In the genomic region with DNA sequence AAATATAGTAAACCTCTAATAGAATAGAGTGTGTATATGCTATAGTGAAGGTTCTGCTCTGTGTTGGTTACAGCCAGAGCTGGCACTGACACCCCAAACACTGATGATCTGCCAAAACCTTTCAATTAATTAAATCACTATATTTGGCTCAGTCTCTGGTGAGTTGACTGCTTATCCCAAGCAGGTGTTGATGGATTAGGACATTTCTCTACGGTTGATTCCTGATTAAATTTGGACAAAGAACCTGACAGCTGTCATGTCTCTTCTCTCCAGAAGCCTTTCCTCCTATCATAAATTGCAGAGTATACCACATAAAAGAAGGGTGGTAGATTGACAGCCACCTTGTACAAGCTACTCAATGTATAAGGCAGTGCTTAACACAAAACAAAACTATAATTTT, we compare ENCODE assay signal across 22 mouse cellular contexts.
DNase-seq lines count a peak whose midpoint lies in the region; ATAC-seq and TF ChIP-seq lines count a peak whose summit lies in the region.
"Had no signal": no experiment of that assay in that cellular context is flagged by ENCODE, and none has a peak within 500 bp of the region (broad histone marks: within the 10 kb centered on the region; RNA-seq: fewer than 3 reads in every experiment).

No protein-coding gene starts in this region.

- H3K27ac ChIP-seq in embryonic facial prominence, embryonic 14.5 days (replicated peaks; ENCODE audit: low read depth, low read length): no peak overlapping the region
- no peak overlapping the region for H3K27ac ChIP-seq in embryonic facial prominence, embryonic 10.5 days (replicated peaks)
- no peak overlapping the region for H3K27ac ChIP-seq in hindbrain, embryonic 15.5 days (replicated peaks)
- no peak overlapping the region for H3K27ac ChIP-seq in hindbrain, embryonic 12.5 days
- no peak overlapping the region for H3K27ac ChIP-seq in neural tube, embryonic 14.5 days (ENCODE audit: low read depth, low read length)
- H3K27ac ChIP-seq in neural tube, embryonic 15.5 days (replicated peaks): no peak overlapping the region
- no peak overlapping the region for H3K27ac ChIP-seq in midbrain, postnatal 0 days (ENCODE audit: low read depth, low read length)
- H3K27ac ChIP-seq: embryonic facial prominence, embryonic 15.5 days; heart, embryonic 13.5 days; liver, embryonic 13.5 days had no signal

- no peaks in the 10 kb centered on the region for H3K36me3 ChIP-seq in embryonic facial prominence, embryonic 14.5 days (ENCODE audit: control insufficient read depth, insufficient read depth, low read length)
- H3K36me3 ChIP-seq in embryonic facial prominence, embryonic 10.5 days (replicated peaks): no peaks in the 10 kb centered on the region
- no peaks in the 10 kb centered on the region for H3K36me3 ChIP-seq in hindbrain, embryonic 15.5 days
- H3K36me3 ChIP-seq in hindbrain, embryonic 12.5 days: no peaks in the 10 kb centered on the region
- H3K36me3 ChIP-seq in neural tube, embryonic 14.5 days (ENCODE audit: control insufficient read depth, insufficient read depth, low read length): no peaks in the 10 kb centered on the region
- H3K36me3 ChIP-seq in neural tube, embryonic 15.5 days: no peaks in the 10 kb centered on the region
- H3K36me3 ChIP-seq in midbrain, postnatal 0 days (ENCODE audit: insufficient read depth, low read length): no peaks in the 10 kb centered on the region
- H3K36me3 ChIP-seq: embryonic facial prominence, embryonic 15.5 days; heart, embryonic 13.5 days; liver, embryonic 13.5 days had no signal

- WGBS in embryonic facial prominence, embryonic 14.5 days: 64% methylated on average over 1 of the region's 1 CpGs
- WGBS in embryonic facial prominence, embryonic 10.5 days: 86% methylated on average over 1 of the region's 1 CpGs
- 43% methylated on average over 1 of the region's 1 CpGs for WGBS in hindbrain, embryonic 15.5 days
- 54% methylated on average over 1 of the region's 1 CpGs for WGBS in hindbrain, embryonic 12.5 days
- WGBS in neural tube, embryonic 14.5 days: 48% methylated on average over 1 of the region's 1 CpGs
- 55% methylated on average over 1 of the region's 1 CpGs for WGBS in neural tube, embryonic 15.5 days
- 40% methylated on average over 1 of the region's 1 CpGs for WGBS in midbrain, postnatal 0 days

- ATAC-seq in embryonic facial prominence, embryonic 14.5 days (ENCODE audit: low read depth): no peak
- ATAC-seq in hindbrain, embryonic 15.5 days (ENCODE audit: low FRiP score, low read depth): peak; percentile 68
- no peak for ATAC-seq in hindbrain, embryonic 12.5 days (ENCODE audit: low FRiP score)
- peak; percentile 51; the same call in 1 of the 2 replicates for ATAC-seq in neural tube, embryonic 14.5 days (ENCODE audit: low read depth)
- no peak for ATAC-seq in neural tube, embryonic 15.5 days (ENCODE audit: low FRiP score)
- no peak; the same call in 1 of the 2 replicates for ATAC-seq in midbrain, postnatal 0 days (ENCODE audit: low FRiP score)
- ATAC-seq: CD4-positive, CD25-positive, alpha-beta regulatory T cell, adult 4 months had no signal

- H3K4me1 ChIP-seq in embryonic facial prominence, embryonic 14.5 days (ENCODE audit: control insufficient read depth, insufficient read depth, low read length): no peaks in the 10 kb centered on the region
- no peaks in the 10 kb centered on the region for H3K4me1 ChIP-seq in embryonic facial prominence, embryonic 10.5 days
- no peaks in the 10 kb centered on the region for H3K4me1 ChIP-seq in hindbrain, embryonic 15.5 days (replicated peaks)
- no peaks in the 10 kb centered on the region for H3K4me1 ChIP-seq in hindbrain, embryonic 12.5 days
- H3K4me1 ChIP-seq in neural tube, embryonic 14.5 days (ENCODE audit: control insufficient read depth, insufficient read depth, low read length): no peaks in the 10 kb centered on the region
- no peaks in the 10 kb centered on the region for H3K4me1 ChIP-seq in neural tube, embryonic 15.5 days
- H3K4me1 ChIP-seq in midbrain, postnatal 0 days (ENCODE audit: insufficient read depth, low read length): no peaks in the 10 kb centered on the region
- H3K4me1 ChIP-seq: embryonic facial prominence, embryonic 15.5 days; heart, embryonic 13.5 days; liver, embryonic 13.5 days had no signal

- H3K27me3 ChIP-seq in embryonic facial prominence, embryonic 14.5 days (replicated peaks; ENCODE audit: control insufficient read depth, insufficient read depth, low read length): no peaks in the 10 kb centered on the region
- no peaks in the 10 kb centered on the region for H3K27me3 ChIP-seq in embryonic facial prominence, embryonic 10.5 days (replicated peaks; ENCODE audit: low read depth, poor library complexity, severe bottlenecking)
- no peaks in the 10 kb centered on the region for H3K27me3 ChIP-seq in hindbrain, embryonic 15.5 days
- no peaks in the 10 kb centered on the region for H3K27me3 ChIP-seq in hindbrain, embryonic 12.5 days
- H3K27me3 ChIP-seq in neural tube, embryonic 14.5 days (ENCODE audit: control insufficient read depth, insufficient read depth, low read length): no peaks in the 10 kb centered on the region
- H3K27me3 ChIP-seq in neural tube, embryonic 15.5 days (replicated peaks): no peaks in the 10 kb centered on the region
- no peaks in the 10 kb centered on the region for H3K27me3 ChIP-seq in midbrain, postnatal 0 days (ENCODE audit: insufficient read depth, low read length)
- H3K27me3 ChIP-seq: embryonic facial prominence, embryonic 15.5 days; heart, embryonic 13.5 days; liver, embryonic 13.5 days had no signal

- no peak for TF ChIP-seq CTCF in midbrain, postnatal 0 days (IDR thresholded peaks at IDR 0.05)

- H3K9ac ChIP-seq in embryonic facial prominence, embryonic 14.5 days (ENCODE audit: low read depth, low read length): no peak overlapping the region
- no peak overlapping the region for H3K9ac ChIP-seq in hindbrain, embryonic 15.5 days
- H3K9ac ChIP-seq in hindbrain, embryonic 12.5 days: no peak overlapping the region
- no peak overlapping the region for H3K9ac ChIP-seq in neural tube, embryonic 14.5 days (replicated peaks; ENCODE audit: low read depth, low read length)
- H3K9ac ChIP-seq in neural tube, embryonic 15.5 days (replicated peaks): no peak overlapping the region
- H3K9ac ChIP-seq in midbrain, postnatal 0 days (replicated peaks; ENCODE audit: low read length, poor library complexity, severe bottlenecking): no peak overlapping the region
- H3K9ac ChIP-seq: embryonic facial prominence, embryonic 15.5 days; heart, embryonic 13.5 days; liver, embryonic 13.5 days had no signal

- H3K9me3 ChIP-seq in embryonic facial prominence, embryonic 14.5 days (ENCODE audit: control insufficient read depth, low read length): no peaks in the 10 kb centered on the region
- no peaks in the 10 kb centered on the region for H3K9me3 ChIP-seq in embryonic facial prominence, embryonic 10.5 days
- no peaks in the 10 kb centered on the region for H3K9me3 ChIP-seq in hindbrain, embryonic 15.5 days
- H3K9me3 ChIP-seq in hindbrain, embryonic 12.5 days (replicated peaks): no peaks in the 10 kb centered on the region
- no peaks in the 10 kb centered on the region; the same call in 1 of the 2 replicates for H3K9me3 ChIP-seq in neural tube, embryonic 14.5 days (ENCODE audit: control insufficient read depth, low read length)
- H3K9me3 ChIP-seq in neural tube, embryonic 15.5 days (replicated peaks): no peaks in the 10 kb centered on the region
- H3K9me3 ChIP-seq in midbrain, postnatal 0 days (ENCODE audit: low read length): no peaks in the 10 kb centered on the region
- H3K9me3 ChIP-seq: embryonic facial prominence, embryonic 15.5 days; liver, embryonic 13.5 days had no signal

- no peak overlapping the region for H3K4me3 ChIP-seq in embryonic facial prominence, embryonic 14.5 days (ENCODE audit: low read depth, low read length)
- H3K4me3 ChIP-seq in embryonic facial prominence, embryonic 10.5 days: no peak overlapping the region
- H3K4me3 ChIP-seq in hindbrain, embryonic 15.5 days: no peak overlapping the region
- H3K4me3 ChIP-seq in hindbrain, embryonic 12.5 days: no peak overlapping the region
- no peak overlapping the region for H3K4me3 ChIP-seq in neural tube, embryonic 14.5 days (ENCODE audit: low read depth, low read length)
- no peak overlapping the region for H3K4me3 ChIP-seq in neural tube, embryonic 15.5 days (replicated peaks)
- H3K4me3 ChIP-seq in midbrain, postnatal 0 days (ENCODE audit: low read depth, low read length): no peak overlapping the region
- H3K4me3 ChIP-seq: embryonic facial prominence, embryonic 15.5 days; heart, embryonic 13.5 days; liver, embryonic 13.5 days had no signal

- peak; percentile 3 for DNase-seq in embryonic facial prominence, embryonic 14.5 days (ENCODE audit: low spot score)
- DNase-seq in embryonic facial prominence, embryonic 10.5 days (ENCODE audit: low spot score): no peak
- DNase-seq in midbrain, postnatal 0 days (ENCODE audit: low spot score): peak; percentile 80
- DNase-seq in thymus, postnatal 14 days: no peak
- DNase-seq: adrenal gland, postnatal 14 days; cerebellum, postnatal 25 days; gastrocnemius, postnatal 14 days; heart, adult 11 months; heart, postnatal 14 days; kidney, adult 11 months; kidney, postnatal 10 days; liver, embryonic 13.5 days; lung, adult 2 months; lung, postnatal 14 days; thymus, adult 2 months had no signal

- no peak overlapping the region for H3K4me2 ChIP-seq in embryonic facial prominence, embryonic 14.5 days (ENCODE audit: low read depth, low read length)
- no peak overlapping the region for H3K4me2 ChIP-seq in hindbrain, embryonic 15.5 days
- no peak overlapping the region for H3K4me2 ChIP-seq in hindbrain, embryonic 12.5 days (replicated peaks)
- no peak overlapping the region for H3K4me2 ChIP-seq in neural tube, embryonic 14.5 days (ENCODE audit: low read depth, low read length)
- no peak overlapping the region for H3K4me2 ChIP-seq in neural tube, embryonic 15.5 days
- H3K4me2 ChIP-seq in midbrain, postnatal 0 days (ENCODE audit: low read depth, low read length, poor library complexity, severe bottlenecking): no peak overlapping the region
- H3K4me2 ChIP-seq: embryonic facial prominence, embryonic 15.5 days; heart, embryonic 13.5 days; liver, embryonic 13.5 days had no signal

Comparison
In these comparisons a context has a peak if more than half of its experiments do, and no peak if none do; other contexts are left out.
1. ATAC-seq: peak in hindbrain, embryonic 15.5 days (single experiment) and neural tube, embryonic 14.5 days (single experiment); none in embryonic facial prominence, embryonic 14.5 days (single experiment), hindbrain, embryonic 12.5 days (single experiment), neural tube, embryonic 15.5 days (single experiment) and midbrain, postnatal 0 days (single experiment).
2. DNase-seq: peak in embryonic facial prominence, embryonic 14.5 days (single experiment) and midbrain, postnatal 0 days (single experiment); none in embryonic facial prominence, embryonic 10.5 days (single experiment) and thymus, postnatal 14 days (single experiment).